Mouse (Mus musculus) urinary bladder, postnatal 4 days (tissue): ENCODE measurements at regions not wholly inside any gene's neighbourhood (a gene's known extent, or its start where the extent isn't known, plus 50 kb on each side); places are given as distances from the start of the nearest gene placed in this dataset.

Experiments used
- DNase-seq, 2 experiments: peaks; one replicate each; pipeline ENCODE4 v3.0.0; 2021 to 2022; ENCODE audit warnings: low spot score in 2 of 2

GRCm38 (mm10) chr8:6227901-6228300 is 1122.8 kb upstream of the Slc10a2 start:
- DNase-seq = no peak

- DNase-seq = no peak
Measured at GRCm38 (mm10) chr8:6225194-6225593, 1120.0 kb upstream of the Slc10a2 start.

- DNase-seq = no peak
Measured at GRCm38 (mm10) chr8:6207617-6208349, 1102.6 kb upstream of the Slc10a2 start.

- no peak for DNase-seq
Measured at GRCm38 (mm10) chr8:6204051-6204745, 1099.0 kb upstream of the Slc10a2 start.

GRCm38 (mm10) chr8:6191431-6191830 is 1086.3 kb upstream of the Slc10a2 start:
- DNase-seq = no peak

- DNase-seq = no peak
Measured at GRCm38 (mm10) chr8:6188422-6188821, 1083.3 kb upstream of the Slc10a2 start.

- no peak for DNase-seq
Measured at GRCm38 (mm10) chr8:6186561-6186960, 1081.4 kb upstream of the Slc10a2 start.

GRCm38 (mm10) chr8:6179602-6180001 is 1074.5 kb upstream of the Slc10a2 start:
- no peak for DNase-seq

GRCm38 (mm10) chr8:6166433-6166832 is 1061.3 kb upstream of the Slc10a2 start:
- no peak for DNase-seq

- DNase-seq = no peak
Measured at GRCm38 (mm10) chr8:6165230-6165629, 1060.1 kb upstream of the Slc10a2 start.

- DNase-seq = no peak
Measured at GRCm38 (mm10) chr8:6164758-6165157, 1059.6 kb upstream of the Slc10a2 start.

GRCm38 (mm10) chr8:6144588-6144987 is 1039.4 kb upstream of the Slc10a2 start:
- no peak for DNase-seq

GRCm38 (mm10) chr8:6140090-6140489 is 1034.9 kb upstream of the Slc10a2 start:
- DNase-seq = no peak

GRCm38 (mm10) chr8:6139171-6139570 is 1034.0 kb upstream of the Slc10a2 start:
- no peak for DNase-seq

- no peak for DNase-seq
Measured at GRCm38 (mm10) chr8:6132243-6132751, 1027.1 kb upstream of the Slc10a2 start.

GRCm38 (mm10) chr8:6125265-6125664 is 1020.1 kb upstream of the Slc10a2 start:
- DNase-seq = no peak

- no peak for DNase-seq
Measured at GRCm38 (mm10) chr8:6119506-6119905, 1014.4 kb upstream of the Slc10a2 start.

GRCm38 (mm10) chr8:6111351-6111750 is 1006.2 kb upstream of the Slc10a2 start:
- no peak for DNase-seq

GRCm38 (mm10) chr8:6090028-6090427 is 984.9 kb upstream of the Slc10a2 start:
- no peak for DNase-seq

- DNase-seq = peak; percentile 78 to 79
Measured at GRCm38 (mm10) chr8:6043939-6044577, 938.9 kb upstream of the Slc10a2 start.

GRCm38 (mm10) chr8:6012206-6012605 is 907.1 kb upstream of the Slc10a2 start:
- DNase-seq = no peak

- no peak for DNase-seq
Measured at GRCm38 (mm10) chr8:6011182-6011581, 906.0 kb upstream of the Slc10a2 start.

GRCm38 (mm10) chr8:6010712-6011111 is 905.6 kb upstream of the Slc10a2 start:
- DNase-seq = no peak
